Mouse (Mus musculus): ENCODE data around the gene Tab1. TPM values are rescaled to one million over a fixed set of nuclear protein-coding genes. Genes with fewer than 3 reads are reported as not detected.

Tab1 gene
- polyA plus RNA-seq, 1 experiment from 2014 or later: 34.2 TPM

DNA sequence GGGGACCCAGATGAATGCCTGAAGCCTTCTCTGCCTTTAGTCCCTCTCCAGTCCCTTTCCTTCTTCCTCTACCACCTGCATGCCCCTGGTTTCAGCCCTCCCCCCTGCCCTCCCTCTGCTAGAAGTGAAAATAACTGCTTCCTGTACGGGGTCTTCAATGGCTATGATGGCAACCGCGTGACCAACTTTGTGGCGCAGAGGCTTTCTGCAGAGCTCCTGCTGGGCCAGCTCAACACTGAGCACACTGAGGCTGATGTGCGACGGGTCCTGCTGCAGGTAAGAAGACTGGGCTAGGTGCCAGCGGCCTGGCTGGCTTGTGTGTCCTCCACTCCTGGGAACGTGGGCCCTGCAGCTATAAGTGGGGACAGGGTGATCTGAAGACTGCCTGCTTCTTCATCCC is 15.6 kb downstream of the Tab1 start:
- no peak overlapping the region for H3K4me3 ChIP-seq
- WGBS: 86% methylated on average over 8 of the region's 8 CpGs
- peaks cover 30% of the 10 kb centered on the region for H3K4me1 ChIP-seq
- no peak overlapping the region for H3K27ac ChIP-seq
- peaks cover 69% of the 10 kb centered on the region for H3K36me3 ChIP-seq
- no peak for DNase-seq (ENCODE audit: low spot score)
- H3K27me3 ChIP-seq (ENCODE audit: insufficient read depth, poor library complexity, severe bottlenecking): no peaks in the 10 kb centered on the region
- no peaks in the 10 kb centered on the region for H3K9me3 ChIP-seq

DNA sequence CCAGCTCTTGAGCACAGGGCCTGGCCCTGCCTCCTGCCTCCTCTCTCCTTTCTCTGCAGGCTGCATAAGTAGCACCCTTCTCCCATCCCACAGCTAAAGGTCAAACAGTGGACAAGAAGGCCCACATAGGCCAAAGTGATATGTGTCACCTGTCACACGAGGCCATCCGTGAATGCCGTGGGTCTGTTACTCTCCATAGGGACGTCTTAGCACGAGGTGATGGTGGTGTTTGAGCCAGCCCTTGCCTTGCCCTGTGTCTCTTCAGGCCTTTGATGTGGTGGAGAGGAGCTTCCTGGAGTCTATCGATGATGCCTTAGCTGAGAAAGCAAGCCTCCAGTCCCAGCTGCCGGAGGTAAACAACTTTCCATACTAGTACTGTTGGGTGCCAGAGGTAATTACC is 16.6 kb downstream of the Tab1 start:
- peaks cover 72% of the 10 kb centered on the region for H3K36me3 ChIP-seq
- no peaks in the 10 kb centered on the region for H3K27me3 ChIP-seq (ENCODE audit: insufficient read depth, poor library complexity, severe bottlenecking)
- WGBS: 89% methylated on average over 7 of the region's 7 CpGs
- peaks cover 30% of the 10 kb centered on the region for H3K4me1 ChIP-seq
- DNase-seq (ENCODE audit: low spot score): no peak
- no peak overlapping the region for H3K4me3 ChIP-seq
- H3K9me3 ChIP-seq: no peaks in the 10 kb centered on the region
- H3K27ac ChIP-seq: no peak overlapping the region

DNA sequence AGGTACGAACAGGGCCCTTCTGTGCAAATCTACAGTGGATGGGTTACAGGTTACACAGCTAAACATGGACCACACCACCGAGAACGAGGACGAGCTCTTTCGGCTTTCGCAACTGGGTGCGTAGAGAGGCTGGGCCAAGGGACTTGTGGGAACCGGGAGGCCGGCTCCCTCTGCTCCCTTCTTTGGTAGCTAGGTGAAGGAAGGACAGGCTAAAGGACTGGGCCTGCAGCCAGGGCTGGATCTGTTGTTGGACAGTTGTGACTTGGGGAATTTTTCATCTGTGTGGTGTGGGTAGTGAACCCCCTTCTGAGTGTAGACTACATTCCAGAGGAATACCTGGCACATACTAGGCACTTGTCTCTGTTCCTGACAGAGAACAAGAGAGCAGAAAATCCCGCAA is 19.7 kb downstream of the Tab1 start:
- Histone ChIP-seq H3K4me3 (no peak overlapping the region), H3K27me3 (ENCODE audit: insufficient read depth, poor library complexity, severe bottlenecking) (no peaks in the 10 kb centered on the region), H3K36me3 (peaks cover 97% of the 10 kb centered on the region), H3K4me1 (peaks cover 7% of the 10 kb centered on the region), H3K9me3 (no peaks in the 10 kb centered on the region), H3K27ac (no peak overlapping the region)
- no peak for DNase-seq (ENCODE audit: low spot score)
- 88% methylated on average over 10 of the region's 10 CpGs for whole genome bisulfite sequencing

DNA sequence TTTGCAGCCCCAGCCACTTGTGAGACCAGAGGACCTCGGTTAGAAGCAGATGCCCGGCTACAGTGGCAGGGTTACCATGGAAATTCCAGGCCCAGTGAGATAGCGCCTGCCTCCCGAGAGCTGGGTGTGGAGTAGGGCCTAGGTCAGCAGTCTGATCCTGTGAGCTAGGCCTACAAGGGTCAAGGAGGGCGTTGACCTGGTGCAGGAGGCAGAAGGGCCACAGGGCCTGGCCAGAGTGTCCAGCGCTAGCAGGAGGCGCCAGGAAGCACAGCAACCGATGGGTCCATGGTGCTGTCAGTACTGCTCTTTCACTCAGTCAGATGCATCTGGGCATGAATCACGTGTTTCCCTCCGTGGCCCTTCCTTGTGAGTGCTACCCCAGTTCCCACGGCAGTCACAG is 20.8 kb downstream of the Tab1 start:
- Histone ChIP-seq H3K4me3 (no peak overlapping the region), H3K9me3 (no peaks in the 10 kb centered on the region), H3K4me1 (peaks cover 11% of the 10 kb centered on the region), H3K27me3 (ENCODE audit: insufficient read depth, poor library complexity, severe bottlenecking) (no peaks in the 10 kb centered on the region), H3K27ac (no peak overlapping the region; the same call in 1 of the 2 replicates), H3K36me3 (peaks cover 98% of the 10 kb centered on the region)
- no peak for DNase-seq (ENCODE audit: low spot score)
- 74% methylated on average over 11 of the region's 11 CpGs for WGBS

DNA sequence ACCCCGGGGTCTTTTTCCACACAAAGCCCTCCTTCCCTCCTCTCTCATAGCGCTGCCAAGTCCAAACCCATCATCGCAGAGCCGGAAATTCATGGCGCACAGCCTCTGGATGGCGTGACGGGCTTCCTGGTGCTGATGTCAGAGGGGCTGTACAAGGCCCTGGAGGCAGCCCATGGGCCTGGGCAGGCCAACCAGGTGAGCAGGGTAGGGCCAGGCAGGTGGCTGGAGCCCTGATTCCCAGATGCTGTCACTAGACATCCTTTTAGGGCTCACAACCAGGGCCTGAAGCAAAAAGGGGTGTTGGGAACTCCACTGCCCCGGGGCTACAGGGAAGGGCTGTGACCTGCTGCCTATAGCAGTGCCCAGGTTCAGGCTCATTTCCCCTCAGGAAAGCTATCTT is 22.8 kb downstream of the Tab1 start:
- H3K27me3 ChIP-seq (ENCODE audit: insufficient read depth, poor library complexity, severe bottlenecking): no peaks in the 10 kb centered on the region
- H3K27ac ChIP-seq: no peak overlapping the region
- WGBS: 93% methylated on average over 8 of the region's 8 CpGs
- H3K9me3 ChIP-seq: no peaks in the 10 kb centered on the region
- peaks cover 29% of the 10 kb centered on the region for H3K4me1 ChIP-seq
- DNase-seq (ENCODE audit: low spot score): no peak
- H3K4me3 ChIP-seq: no peak overlapping the region
- peaks cover 98% of the 10 kb centered on the region for H3K36me3 ChIP-seq

DNA sequence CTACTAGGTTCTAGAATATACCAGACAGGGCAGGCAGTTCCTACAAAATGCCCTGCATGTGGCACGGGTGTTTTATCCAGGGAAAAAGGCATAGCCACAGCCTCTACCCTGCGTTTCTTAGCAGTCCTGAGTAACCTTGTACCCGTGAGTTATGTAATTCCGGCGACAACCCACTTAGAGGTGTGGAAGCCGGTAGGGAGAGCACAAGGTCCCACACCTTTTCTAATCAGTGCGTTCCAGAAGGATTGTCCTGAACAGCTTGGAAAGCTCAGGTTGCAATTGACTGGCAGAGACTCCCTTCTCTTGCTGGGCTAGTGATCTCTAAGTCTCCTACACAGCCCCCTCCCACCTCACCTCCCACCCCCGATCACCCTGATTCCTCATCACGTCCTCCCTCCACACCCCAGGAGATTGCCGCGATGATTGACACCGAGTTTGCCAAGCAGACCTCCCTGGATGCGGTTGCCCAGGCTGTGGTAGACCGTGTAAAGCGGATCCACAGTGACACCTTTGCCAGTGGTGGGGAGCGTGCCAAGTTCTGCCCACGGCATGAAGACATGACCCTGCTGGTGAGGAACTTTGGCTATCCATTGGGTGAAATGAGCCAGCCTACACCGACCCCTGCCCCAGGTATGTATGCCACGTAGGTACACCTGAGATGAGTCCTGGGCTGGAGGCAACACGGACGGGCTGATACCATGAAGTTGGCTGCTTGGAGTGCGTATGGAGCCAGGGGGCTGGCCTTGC is 24.4 kb downstream of the Tab1 start:
- H3K27ac ChIP-seq: no peak overlapping the region
- DNase-seq (ENCODE audit: low spot score): no peak
- 90% methylated on average over 22 of the region's 22 CpGs for WGBS
- H3K9me3 ChIP-seq: no peaks in the 10 kb centered on the region
- no peak overlapping the region for H3K4me3 ChIP-seq
- no peaks in the 10 kb centered on the region for H3K27me3 ChIP-seq (ENCODE audit: insufficient read depth, poor library complexity, severe bottlenecking)
- peaks cover 34% of the 10 kb centered on the region for H3K4me1 ChIP-seq
- peaks cover 100% of the 10 kb centered on the region for H3K36me3 ChIP-seq

DNA sequence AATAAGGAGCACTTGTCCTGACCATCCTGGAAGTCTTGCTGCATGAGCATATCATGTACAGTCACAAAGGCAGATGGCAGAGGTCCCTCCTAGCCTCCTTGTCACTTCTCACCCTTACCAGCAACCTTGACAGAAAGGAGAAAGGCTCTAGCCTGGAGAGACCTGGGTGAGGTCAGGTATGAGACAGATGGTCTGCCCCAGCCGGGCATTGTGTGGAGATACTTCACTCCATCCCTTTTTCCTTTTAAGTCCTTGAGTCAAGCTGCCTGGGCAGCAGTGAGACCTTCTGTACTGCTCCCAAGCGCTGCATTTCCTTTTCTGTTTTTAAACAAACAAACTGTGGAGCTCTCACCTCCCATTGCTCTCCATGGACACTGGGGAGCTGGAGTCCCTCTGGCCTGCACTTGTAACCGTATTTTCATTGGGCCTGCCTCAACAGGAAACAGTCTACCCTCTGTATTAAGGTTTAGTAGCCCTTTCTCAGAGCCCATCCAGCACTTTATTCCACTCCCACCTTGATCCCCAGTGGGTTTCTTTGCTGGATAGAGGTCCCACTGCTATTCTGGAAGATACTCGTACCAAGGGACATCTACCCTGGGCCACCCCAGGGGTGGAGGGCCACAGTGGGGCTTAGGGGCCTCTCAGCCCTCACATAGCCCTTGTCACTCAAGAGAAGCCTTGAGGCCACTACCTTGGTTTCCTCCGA is 25.2 kb downstream of the Tab1 start:
- DNase-seq (ENCODE audit: low spot score): no peak
- Histone ChIP-seq H3K27ac (0 out of 2 replicates have a peak overlapping the region, but pooled peaks have one; percentile 78), H3K27me3 (ENCODE audit: insufficient read depth, poor library complexity, severe bottlenecking) (no peaks in the 10 kb centered on the region), H3K4me3 (no peak overlapping the region), H3K36me3 (peaks cover 100% of the 10 kb centered on the region), H3K9me3 (no peaks in the 10 kb centered on the region), H3K4me1 (peaks cover 34% of the 10 kb centered on the region)
- 64% methylated on average over 5 of the region's 5 CpGs for WGBS

DNA sequence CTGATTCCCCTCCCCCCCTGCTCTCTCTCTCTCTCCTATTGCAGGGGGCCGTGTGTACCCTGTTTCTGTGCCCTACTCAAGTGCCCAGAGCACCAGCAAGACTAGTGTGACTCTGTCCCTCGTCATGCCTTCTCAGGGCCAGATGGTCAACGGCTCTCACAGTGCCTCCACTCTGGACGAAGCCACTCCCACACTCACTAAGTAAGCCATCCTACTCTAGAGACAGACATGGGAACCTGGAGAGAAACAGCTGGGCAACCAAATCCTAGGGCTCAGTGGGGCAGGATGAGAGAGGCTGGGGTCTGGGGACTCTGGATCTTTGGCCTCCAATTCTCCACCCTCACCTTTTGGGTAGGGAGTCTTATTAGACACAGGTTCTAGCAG is 25.8 kb downstream of the Tab1 start:
- WGBS: 55% methylated on average over 4 of the region's 4 CpGs
- Histone ChIP-seq H3K27ac (peak overlapping the region; percentile 78; the same call in 1 of the 2 replicates), H3K36me3 (peaks cover 98% of the 10 kb centered on the region), H3K27me3 (ENCODE audit: insufficient read depth, poor library complexity, severe bottlenecking) (no peaks in the 10 kb centered on the region), H3K4me1 (peaks cover 38% of the 10 kb centered on the region), H3K4me3 (no peak overlapping the region), H3K9me3 (no peaks in the 10 kb centered on the region)
- no peak for DNase-seq (ENCODE audit: low spot score)

DNA sequence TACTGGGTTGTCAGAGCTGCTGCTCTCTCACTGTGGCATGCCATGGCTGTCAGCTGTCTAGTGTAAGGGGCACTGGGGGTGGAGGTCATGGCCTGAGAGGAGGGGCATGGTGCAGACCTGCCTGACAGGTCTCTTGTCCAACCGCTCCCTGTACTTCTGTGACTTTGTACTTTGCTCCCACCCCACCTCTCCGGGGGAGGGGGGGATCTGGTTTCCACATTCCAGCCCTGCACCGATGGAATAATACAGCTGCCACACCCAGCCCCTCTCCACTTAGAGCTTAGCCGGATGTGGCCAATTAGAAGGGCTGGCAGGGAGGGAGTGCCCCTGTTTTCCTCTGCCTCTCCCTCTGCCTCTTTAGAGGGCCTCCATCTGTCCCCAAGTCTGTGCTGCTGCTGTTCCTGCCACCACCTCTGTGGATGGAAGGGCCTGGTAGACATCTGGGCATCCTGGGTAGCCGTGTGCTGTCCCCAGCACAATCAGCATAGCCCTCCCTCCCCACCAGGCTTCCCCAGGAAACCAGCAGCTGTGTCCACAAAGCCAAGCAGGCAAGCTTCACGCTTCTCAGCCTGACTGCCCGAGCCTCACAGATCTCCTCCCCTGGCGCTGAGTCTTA is 26.5 kb downstream of the Tab1 start:
- 35% methylated on average over 8 of the region's 8 CpGs for WGBS
- no peak for DNase-seq (ENCODE audit: low spot score)
- H3K36me3 ChIP-seq: peaks cover 91% of the 10 kb centered on the region
- H3K9me3 ChIP-seq: no peaks in the 10 kb centered on the region
- peak overlapping the region; percentile 78 for H3K27ac ChIP-seq
- no peak overlapping the region for H3K4me3 ChIP-seq
- no peaks in the 10 kb centered on the region for H3K27me3 ChIP-seq (ENCODE audit: insufficient read depth, poor library complexity, severe bottlenecking)
- H3K4me1 ChIP-seq: peaks cover 38% of the 10 kb centered on the region

DNA sequence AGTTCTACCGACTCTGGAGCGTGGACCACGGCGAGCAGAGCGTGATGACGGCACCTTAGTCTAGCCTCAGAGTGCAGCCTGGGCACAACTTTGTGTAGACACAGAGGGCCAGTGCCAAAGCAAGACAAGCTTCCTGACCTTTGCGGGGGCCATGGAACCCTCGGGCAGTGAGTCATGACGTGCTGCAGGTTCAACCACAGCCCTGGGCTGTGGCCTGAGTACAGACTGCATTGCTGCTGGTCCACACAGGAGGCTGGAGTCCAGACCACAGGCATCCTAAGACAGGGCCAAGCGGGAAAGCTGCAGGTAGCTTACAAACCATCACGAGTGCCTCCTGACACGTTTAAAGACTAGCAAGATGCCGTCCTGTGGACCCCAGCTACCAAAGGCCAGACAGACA is 27.3 kb downstream of the Tab1 start:
- H3K27ac ChIP-seq: peak overlapping the region; percentile 78

DNA sequence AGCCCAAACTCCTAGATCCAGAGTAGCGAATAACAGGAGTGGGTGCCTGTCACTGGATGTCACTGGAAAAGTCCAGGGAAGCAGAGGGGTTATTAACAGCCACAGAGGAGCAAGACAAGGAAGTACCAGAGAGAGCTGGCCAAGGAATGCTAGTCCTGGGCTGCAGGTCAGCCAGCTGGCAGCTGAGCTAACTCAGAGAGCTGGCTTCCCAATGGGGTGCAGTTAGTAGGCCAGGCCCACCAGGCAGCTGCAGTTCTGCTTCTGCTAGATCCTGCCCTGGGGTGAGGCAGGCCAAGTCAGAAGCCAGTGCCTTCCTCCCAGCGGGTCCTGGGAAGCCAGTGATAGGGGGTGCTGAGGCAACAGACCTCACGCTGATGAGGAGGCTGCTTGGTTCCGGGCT is 27.8 kb downstream of the Tab1 start:
- no peaks in the 10 kb centered on the region for H3K9me3 ChIP-seq
- H3K36me3 ChIP-seq: peaks cover 78% of the 10 kb centered on the region
- H3K27me3 ChIP-seq (ENCODE audit: insufficient read depth, poor library complexity, severe bottlenecking): no peaks in the 10 kb centered on the region
- no peak for DNase-seq (ENCODE audit: low spot score)
- no peak overlapping the region for H3K4me3 ChIP-seq
- peaks cover 38% of the 10 kb centered on the region for H3K4me1 ChIP-seq
- no peak overlapping the region; the same call in 1 of the 2 replicates for H3K27ac ChIP-seq
- 83% methylated on average over 4 of the region's 4 CpGs for WGBS

More for the DNA sequence above, 27.3 kb downstream of the Tab1 start:
- no peak for DNase-seq (ENCODE audit: low spot score)
- Histone ChIP-seq H3K27me3 (ENCODE audit: insufficient read depth, poor library complexity, severe bottlenecking) (no peaks in the 10 kb centered on the region), H3K9me3 (no peaks in the 10 kb centered on the region), H3K36me3 (peaks cover 83% of the 10 kb centered on the region), H3K4me3 (no peak overlapping the region), H3K4me1 (peaks cover 38% of the 10 kb centered on the region)
- WGBS: 88% methylated on average over 13 of the region's 13 CpGs

DNA sequence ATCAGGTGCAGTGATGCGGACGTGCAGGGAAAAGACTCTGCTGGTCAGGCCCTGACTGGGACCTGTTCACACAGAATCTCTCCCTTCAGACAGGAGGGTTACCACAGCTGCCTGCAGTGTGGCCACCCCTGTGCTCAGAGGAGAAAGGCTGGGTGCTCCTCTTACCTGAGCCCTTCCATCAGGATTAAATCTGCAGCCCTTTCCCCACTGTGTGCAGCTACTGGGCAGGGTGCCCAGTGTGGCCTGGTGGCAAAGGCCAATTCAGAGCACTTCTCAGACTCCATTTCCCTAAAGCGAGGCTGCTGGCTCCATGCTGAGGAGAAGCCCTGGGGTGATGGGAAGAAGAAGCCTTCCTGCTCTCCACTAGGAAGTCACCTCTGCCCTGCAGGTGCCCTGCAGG is 28.3 kb downstream of the Tab1 start:
- DNase-seq (ENCODE audit: low spot score): no peak
- peaks cover 73% of the 10 kb centered on the region for H3K36me3 ChIP-seq
- no peaks in the 10 kb centered on the region for H3K27me3 ChIP-seq (ENCODE audit: insufficient read depth, poor library complexity, severe bottlenecking)
- H3K4me3 ChIP-seq: no peak overlapping the region
- H3K9me3 ChIP-seq: no peaks in the 10 kb centered on the region
- H3K4me1 ChIP-seq: peaks cover 38% of the 10 kb centered on the region
- 94% methylated on average over 3 of the region's 3 CpGs for WGBS
- no peak overlapping the region for H3K27ac ChIP-seq

DNA sequence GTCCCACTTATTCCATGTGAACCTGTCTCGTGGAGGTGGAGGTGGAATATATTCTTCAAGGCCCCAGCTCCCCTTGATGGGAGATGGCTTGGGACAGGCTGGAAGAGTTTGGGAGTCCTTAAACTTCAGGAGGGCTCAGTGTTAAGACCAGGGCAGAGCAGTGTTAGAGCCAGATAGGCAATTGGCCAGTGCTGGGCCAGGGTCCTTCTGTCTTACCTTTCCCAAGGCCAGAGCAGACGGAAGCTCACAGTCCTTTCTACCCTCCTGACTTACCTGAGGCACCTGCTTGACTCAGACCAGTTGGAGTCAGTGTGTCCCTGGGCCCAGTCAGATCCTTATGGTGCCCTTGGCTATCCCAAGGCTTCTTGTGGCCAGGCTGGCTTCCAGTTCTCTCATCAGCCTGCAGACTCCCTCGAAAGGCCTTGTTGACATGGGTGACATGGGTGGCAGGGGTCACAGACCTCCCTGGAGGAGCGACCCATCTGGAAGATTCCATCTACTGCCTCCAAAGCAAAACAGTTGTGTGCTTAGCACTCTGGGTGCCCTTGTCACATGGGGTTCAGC is 29.6 kb downstream of the Tab1 start:
- H3K27me3 ChIP-seq (ENCODE audit: insufficient read depth, poor library complexity, severe bottlenecking): no peaks in the 10 kb centered on the region
- H3K9me3 ChIP-seq: no peaks in the 10 kb centered on the region
- H3K27ac ChIP-seq: no peak overlapping the region
- no peak for DNase-seq (ENCODE audit: low spot score)
- H3K36me3 ChIP-seq: peaks cover 60% of the 10 kb centered on the region
- H3K4me1 ChIP-seq: peaks cover 38% of the 10 kb centered on the region
- WGBS: 86% methylated on average over 4 of the region's 4 CpGs
- no peak overlapping the region for H3K4me3 ChIP-seq
